Mouse (Mus musculus): Measurements from ENCODE around the gene Cyp4a12b.
"Not testable (repeated sequence)": the region's sequence is repeated elsewhere in the genome, so short reads cannot be mapped to it uniquely, and the experiment has no call there.

DNA sequence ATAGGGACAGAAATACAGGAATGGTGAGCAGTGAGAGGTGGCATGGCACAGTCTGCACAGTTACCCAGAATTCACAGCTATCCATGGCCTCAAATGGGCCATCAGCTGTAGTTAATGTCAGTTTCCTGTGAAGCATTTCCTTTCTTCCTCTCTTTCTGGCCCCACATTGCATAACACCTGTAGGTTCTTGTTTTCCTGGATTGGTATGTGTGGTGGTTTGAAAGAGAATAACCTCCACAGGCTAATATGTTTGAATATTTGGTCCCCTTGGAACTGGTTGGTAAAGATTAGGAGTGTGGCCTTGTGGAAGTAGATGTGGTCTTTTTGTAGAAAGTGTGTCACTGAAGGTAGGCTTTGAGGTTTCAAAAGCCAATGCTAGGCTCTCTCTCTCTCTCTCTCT, 14.5 kb upstream of the Cyp4a12b start:
- TF ChIP-seq CTCF (IDR thresholded peaks at IDR 0.05 in 2 of 3, conservative IDR thresholded peaks at IDR 0.05 in 1 of 3; ENCODE audit: control insufficient read depth in 1 of 3, insufficient read depth in 1 of 3, low read depth in 2 of 3, low read length in 3 of 3, poor library complexity in 1 of 3, severe bottlenecking in 1 of 3); KAT2A (conservative IDR thresholded peaks at IDR 0.05; ENCODE audit: low read depth, low read length); EP300 (IDR thresholded peaks at IDR 0.05; ENCODE audit: low read depth in 1 of 2, low read length in 2 of 2); ZC3H11A (IDR thresholded peaks at IDR 0.05; ENCODE audit: low read depth, low read length); TAL1 (IDR thresholded peaks at IDR 0.05; ENCODE audit: low read length); ETS1 (IDR thresholded peaks at IDR 0.05; ENCODE audit: low read depth, low read length); RCOR1 (IDR thresholded peaks at IDR 0.05; ENCODE audit: low read depth, low read length); UBTF (IDR thresholded peaks at IDR 0.05; ENCODE audit: borderline replicate concordance, insufficient read depth, low read depth, low read length); MYC (IDR thresholded peaks at IDR 0.05; ENCODE audit: low read depth, low read length): not testable (repeated sequence)
